Comparison of ENCODE assay signal across 8 mouse cellular contexts in genomic region chr12:80730567-80730966, GRCm38 (mm10). TPM values are rescaled to one million over a fixed set of nuclear protein-coding genes. Genes with fewer than 3 reads are reported as not detected.
A peak's percentile ranks its signal among the peaks of the same experiment; 100 is the strongest.
DNase-seq lines count a peak whose midpoint lies in the region; ATAC-seq and TF ChIP-seq lines count a peak whose summit lies in the region.

No protein-coding gene starts in this region.

- H3K4me1 ChIP-seq in ES-Bruce4 (ENCODE audit: control insufficient read depth, insufficient read depth, low read length) = no peaks in the 10 kb centered on the region
- H3K4me1 ChIP-seq in forebrain, embryonic 11.5 days (replicated peaks; ENCODE audit: control insufficient read depth, insufficient read depth, low read length) = 0 out of 2 replicates have a peak, but pooled peaks cover 3% of the 10 kb centered on the region
- peaks cover 12% of the 10 kb centered on the region for H3K4me1 ChIP-seq in hindbrain, embryonic 10.5 days (replicated peaks)
- H3K4me1 ChIP-seq in lung, embryonic 15.5 days = no peaks in the 10 kb centered on the region; the same call in 1 of the 2 replicates

- no peaks in the 10 kb centered on the region for H3K36me3 ChIP-seq in ES-Bruce4 (ENCODE audit: control insufficient read depth, insufficient read depth, low read length, poor library complexity, severe bottlenecking)
- no peaks in the 10 kb centered on the region for H3K36me3 ChIP-seq in forebrain, embryonic 11.5 days (ENCODE audit: control insufficient read depth, insufficient read depth, low read length)
- H3K36me3 ChIP-seq in hindbrain, embryonic 10.5 days = no peaks in the 10 kb centered on the region
- no peaks in the 10 kb centered on the region for H3K36me3 ChIP-seq in lung, embryonic 15.5 days

- no peak overlapping the region for H3K9ac ChIP-seq in ES-Bruce4 (ENCODE audit: low read depth, poor library complexity, severe bottlenecking)
- H3K9ac ChIP-seq in forebrain, embryonic 11.5 days (ENCODE audit: low read length) = no peak overlapping the region
- no peak overlapping the region for H3K9ac ChIP-seq in lung, embryonic 15.5 days

- DNase-seq in brain, adult 2 months (ENCODE audit: low read depth, low spot score) = peak; percentile 94
- peak; percentile 91 for DNase-seq in forebrain, embryonic 11.5 days (ENCODE audit: low spot score)
- DNase-seq in hindbrain, embryonic 10.5 days (ENCODE audit: low spot score) = peak; percentile 82
- peak; percentile 64 for DNase-seq in layer of hippocampus, adult 9-11 months
- DNase-seq in right cerebral cortex, adult 2 months (ENCODE audit: low spot score in 2 of 2) = peak; percentile 77 to 81
- no peak for DNase-seq in urinary bladder, postnatal 10 days (ENCODE audit: low spot score)

- TF ChIP-seq EP300 in ES-Bruce4 (IDR thresholded peaks at IDR 0.05; ENCODE audit: insufficient read depth, low read depth, low read length) = no peak

- WGBS in forebrain, embryonic 11.5 days = 6% methylated on average over 9 of the region's 9 CpGs
- WGBS in hindbrain, embryonic 10.5 days = 9% methylated on average over 9 of the region's 9 CpGs
- WGBS in lung, embryonic 15.5 days = 4% methylated on average over 9 of the region's 9 CpGs

- H3K27ac ChIP-seq in ES-Bruce4 (ENCODE audit: insufficient read depth, low read length) = no peak overlapping the region
- H3K27ac ChIP-seq in forebrain, embryonic 11.5 days (ENCODE audit: low read depth, low read length) = no peak overlapping the region
- H3K27ac ChIP-seq in hindbrain, embryonic 10.5 days = peak overlapping the region; percentile 73
- H3K27ac ChIP-seq in lung, embryonic 15.5 days = no peak overlapping the region

- H3K4me3 ChIP-seq in ES-Bruce4 (ENCODE audit: low read depth, low read length) = no peak overlapping the region
- H3K4me3 ChIP-seq in forebrain, embryonic 11.5 days (ENCODE audit: low read depth, low read length) = no peak overlapping the region
- H3K4me3 ChIP-seq in hindbrain, embryonic 10.5 days = no peak overlapping the region
- no peak overlapping the region for H3K4me3 ChIP-seq in lung, embryonic 15.5 days

- ATAC-seq in forebrain, embryonic 11.5 days (replicated peaks; ENCODE audit: low FRiP score) = peak; percentile 86
- peak; percentile 78 for ATAC-seq in lung, embryonic 15.5 days (ENCODE audit: borderline replicate concordance, extremely low read depth, low FRiP score, low TSS enrichment)

- H3K9me3 ChIP-seq in ES-Bruce4 (replicated peaks; ENCODE audit: control insufficient read depth, insufficient read depth, low read length, poor library complexity, severe bottlenecking) = no peaks in the 10 kb centered on the region
- no peaks in the 10 kb centered on the region for H3K9me3 ChIP-seq in forebrain, embryonic 11.5 days (ENCODE audit: control insufficient read depth, low read length)
- H3K9me3 ChIP-seq in hindbrain, embryonic 10.5 days = no peaks in the 10 kb centered on the region
- no peaks in the 10 kb centered on the region for H3K9me3 ChIP-seq in lung, embryonic 15.5 days

- 0 out of 2 replicates have a peak overlapping the region, but pooled peaks have one; percentile 24 for H3K4me2 ChIP-seq in forebrain, embryonic 11.5 days (ENCODE audit: low read depth, low read length, severe bottlenecking)
- H3K4me2 ChIP-seq in lung, embryonic 15.5 days = peak overlapping the region; percentile 17; the same call in 1 of the 2 replicates

- no peak for TF ChIP-seq POLR2A in ES-Bruce4 (IDR thresholded peaks at IDR 0.05; ENCODE audit: insufficient read depth, low read length)

- H3K27me3 ChIP-seq in ES-Bruce4 (ENCODE audit: control insufficient read depth, insufficient read depth, low read length, poor library complexity, severe bottlenecking) = no peaks in the 10 kb centered on the region
- H3K27me3 ChIP-seq in forebrain, embryonic 11.5 days (ENCODE audit: control insufficient read depth, insufficient read depth, low read length) = no peaks in the 10 kb centered on the region
- H3K27me3 ChIP-seq in hindbrain, embryonic 10.5 days (ENCODE audit: insufficient read depth, poor library complexity, severe bottlenecking) = peaks cover 8% of the 10 kb centered on the region; the same call in 1 of the 2 replicates
- H3K27me3 ChIP-seq in lung, embryonic 15.5 days = 0 out of 2 replicates have a peak, but pooled peaks cover 5% of the 10 kb centered on the region

- peak; percentile 61 for TF ChIP-seq CTCF in ES-Bruce4 (IDR thresholded peaks at IDR 0.05; ENCODE audit: low read depth, low read length)

RNA-seq across cellular contexts. Expression of gene Ccdc177, which starts 29.9 kb away (rescaled TPM):
- polyA plus RNA-seq in ES-Bruce4 (2011; ENCODE audit: insufficient read depth, insufficient read length, low read depth, missing spikeins) = not detected in 2 replicates
- 5.1 and 6.8 TPM in 2 replicates for polyA plus RNA-seq in forebrain, embryonic 11.5 days (2014; fragmentation: Nextera tagmentation; extraction: Ambion mirVana)
- 1.5 and 2.4 TPM in 2 replicates for polyA plus RNA-seq in hindbrain, embryonic 10.5 days (2016; fragmentation: Nextera tagmentation; extraction: Ambion mirVana)
- 0.06 and 0.10 TPM in 2 replicates for polyA plus RNA-seq in lung, embryonic 15.5 days (2015; fragmentation: Nextera tagmentation; extraction: Ambion mirVana)

RNA-seq across cellular contexts. Expression of gene Plekhd1, which starts 38.2 kb away (rescaled TPM):
- polyA plus RNA-seq in ES-Bruce4 (2011; ENCODE audit: insufficient read depth, insufficient read length, low read depth, missing spikeins) = 5.3 and 6.1 TPM in 2 replicates
- polyA plus RNA-seq in forebrain, embryonic 11.5 days (2014; fragmentation: Nextera tagmentation; extraction: Ambion mirVana) = 0.48 and 0.60 TPM in 2 replicates
- polyA plus RNA-seq in hindbrain, embryonic 10.5 days (2016; fragmentation: Nextera tagmentation; extraction: Ambion mirVana) = 0.80 and 1.5 TPM in 2 replicates
- polyA plus RNA-seq in lung, embryonic 15.5 days (2015; fragmentation: Nextera tagmentation; extraction: Ambion mirVana) = 4.0 and 4.2 TPM in 2 replicates

RNA-seq across cellular contexts. Expression of gene Susd6, which starts 59.7 kb away (rescaled TPM):
- 56.0 and 57.0 TPM in 2 replicates for polyA plus RNA-seq in ES-Bruce4 (2011; ENCODE audit: insufficient read depth, insufficient read length, low read depth, missing spikeins)
- 19.9 and 21.5 TPM in 2 replicates for polyA plus RNA-seq in forebrain, embryonic 11.5 days (2014; fragmentation: Nextera tagmentation; extraction: Ambion mirVana)
- polyA plus RNA-seq in hindbrain, embryonic 10.5 days (2016; fragmentation: Nextera tagmentation; extraction: Ambion mirVana) = 15.6 and 15.9 TPM in 2 replicates
- 17.3 and 17.4 TPM in 2 replicates for polyA plus RNA-seq in lung, embryonic 15.5 days (2015; fragmentation: Nextera tagmentation; extraction: Ambion mirVana)
